Mouse (Mus musculus): ENCODE results near the gene Pold4.

The Pold4 gene

GRCm38 (mm10) chr19:4231253-4232185 lies at the start of gene Pold4:
Pold4 (plus strand) TSS chr19:4231899.
- peak; percentile 95 to 98 for DNase-seq

GRCm38 (mm10) chr19:4183689-4184088 lies 48.0 kb upstream of the Pold4 start:
- no peak for DNase-seq

- DNase-seq: peak; percentile 72 to 73
Measured at GRCm38 (mm10) chr19:4184976-4185975, 46.4 kb upstream of the Pold4 start.

- no peak for DNase-seq
Measured at GRCm38 (mm10) chr19:4187303-4187702, 44.4 kb upstream of the Pold4 start.

GRCm38 (mm10) chr19:4189051-4189620 lies 42.6 kb upstream of the Pold4 start:
- no peak for DNase-seq

DNA sequence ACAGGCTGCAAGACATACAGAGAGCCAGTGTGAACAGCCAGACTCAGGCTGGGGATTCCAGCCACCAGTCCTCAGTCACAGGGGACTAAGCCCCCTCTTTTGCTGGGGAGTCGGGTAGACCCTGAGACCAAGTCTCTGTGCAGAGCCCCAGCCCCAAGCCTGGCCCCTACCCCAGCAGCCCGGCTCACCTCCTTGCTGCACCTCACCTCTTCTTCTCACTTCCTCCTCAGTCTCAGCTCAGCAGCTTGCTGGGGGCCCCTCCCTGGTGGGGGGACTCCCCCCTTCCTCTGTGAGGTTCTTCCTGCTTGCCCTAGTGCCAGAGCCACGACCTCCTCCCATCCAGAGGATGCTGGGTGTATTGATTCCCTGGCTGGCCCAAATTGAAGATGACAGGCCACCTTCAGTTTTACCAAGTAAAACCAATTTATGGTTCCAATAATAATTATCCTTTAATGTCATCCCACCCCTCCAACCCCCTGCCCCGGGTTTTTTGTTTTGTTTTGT lies 40.8 kb upstream of the Pold4 start, which contains the start of gene Tbc1d10c:
Gene Tbc1d10c (minus strand): TSS at position 454 of the 504 bp plus-strand sequence.
- peak; percentile 83 to 88 for DNase-seq

- DNase-seq: peak; percentile 95 to 97
Measured at GRCm38 (mm10) chr19:4191528-4192250, 40.0 kb upstream of the Pold4 start, which contains the start of gene Ppp1ca. Ppp1ca (plus strand) TSS chr19:4192065.

- DNase-seq: no peak
Measured at GRCm38 (mm10) chr19:4192251-4192985, 39.3 kb upstream of the Pold4 start.

GRCm38 (mm10) chr19:4193129-4193528 lies 38.6 kb upstream of the Pold4 start:
- DNase-seq: no peak

- no peak for DNase-seq
Measured at GRCm38 (mm10) chr19:4194021-4194724, 37.5 kb upstream of the Pold4 start.

- no peak for DNase-seq
Measured at GRCm38 (mm10) chr19:4194776-4195650, 36.7 kb upstream of the Pold4 start.

DNA sequence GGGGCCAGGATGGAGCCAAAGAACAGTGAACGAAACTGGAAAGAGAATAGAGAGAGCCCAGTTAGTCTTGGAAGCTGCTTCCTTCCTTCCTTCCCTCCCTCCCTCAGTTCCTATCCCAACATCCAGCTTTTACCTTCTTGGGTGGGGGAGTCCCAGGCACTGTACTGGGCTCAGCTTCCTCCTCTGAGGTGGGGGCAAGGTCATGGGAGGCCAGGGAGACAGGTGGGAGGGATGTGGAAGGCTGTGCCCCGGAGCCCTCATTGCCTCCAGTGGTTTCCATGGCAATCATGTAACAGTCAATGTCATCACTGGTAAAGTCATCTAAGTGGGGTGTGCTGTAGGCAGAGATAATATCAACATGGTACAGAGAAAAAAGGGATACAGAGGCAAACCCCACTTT lies 35.7 kb upstream of the Pold4 start:
- DNase-seq: no peak

DNA sequence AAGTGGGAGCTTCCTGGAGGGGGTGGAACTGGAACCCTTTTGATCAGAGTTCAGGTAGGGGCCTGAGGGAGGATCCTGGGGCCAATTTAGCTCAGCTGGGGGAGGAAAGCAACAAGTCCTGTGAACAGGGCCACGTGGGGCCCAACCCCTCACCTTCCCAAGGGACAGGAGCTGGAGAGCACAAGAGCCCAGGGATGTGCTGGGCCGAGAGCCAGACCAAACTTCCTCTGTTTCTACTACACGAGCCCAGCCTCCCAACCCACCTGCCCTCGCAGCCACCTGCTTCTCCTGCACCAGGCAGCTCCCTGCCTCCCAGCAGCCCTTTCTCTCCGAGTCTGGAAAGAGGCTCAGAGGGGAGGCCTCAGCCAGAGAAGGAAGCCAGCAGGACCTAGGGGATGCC lies 35.2 kb upstream of the Pold4 start:
- no peak for DNase-seq

GRCm38 (mm10) chr19:4197180-4197579 lies 34.5 kb upstream of the Pold4 start:
- DNase-seq: no peak

DNA sequence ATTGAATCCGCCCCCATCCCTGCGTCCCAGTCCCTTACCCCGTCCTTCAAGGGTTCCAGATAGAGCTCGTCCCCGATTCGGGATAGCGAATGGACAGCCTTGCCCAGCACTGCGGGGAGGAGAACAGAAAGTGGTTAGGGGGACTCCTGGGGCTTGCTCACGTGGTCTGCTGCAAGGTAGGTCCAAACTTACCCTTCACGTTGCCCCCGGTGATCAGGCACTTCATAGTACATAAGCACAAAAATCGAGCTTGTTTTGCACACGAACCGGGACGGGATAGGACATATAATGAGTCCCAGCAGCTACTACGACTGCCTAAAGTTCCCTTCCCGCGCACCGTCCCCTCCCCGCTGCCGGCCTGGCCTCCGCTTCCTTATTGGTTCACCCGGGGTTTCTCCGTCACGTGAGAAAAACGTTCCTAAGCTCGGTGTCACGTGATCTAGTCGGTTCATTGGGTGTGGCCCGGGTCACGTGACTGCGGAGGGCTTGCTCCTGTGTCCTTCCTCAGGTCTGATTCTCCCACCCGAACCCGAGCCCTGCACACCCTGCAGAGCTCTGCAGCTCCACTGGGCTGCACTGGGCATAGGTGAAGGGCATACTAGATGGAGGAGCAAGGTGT lies 30.3 kb upstream of the Pold4 start, which contains the start of gene Rad9a:
Gene Rad9a (minus strand): TSS at position 372 of the 619 bp plus-strand sequence.
- peak; percentile 95 for DNase-seq

DNA sequence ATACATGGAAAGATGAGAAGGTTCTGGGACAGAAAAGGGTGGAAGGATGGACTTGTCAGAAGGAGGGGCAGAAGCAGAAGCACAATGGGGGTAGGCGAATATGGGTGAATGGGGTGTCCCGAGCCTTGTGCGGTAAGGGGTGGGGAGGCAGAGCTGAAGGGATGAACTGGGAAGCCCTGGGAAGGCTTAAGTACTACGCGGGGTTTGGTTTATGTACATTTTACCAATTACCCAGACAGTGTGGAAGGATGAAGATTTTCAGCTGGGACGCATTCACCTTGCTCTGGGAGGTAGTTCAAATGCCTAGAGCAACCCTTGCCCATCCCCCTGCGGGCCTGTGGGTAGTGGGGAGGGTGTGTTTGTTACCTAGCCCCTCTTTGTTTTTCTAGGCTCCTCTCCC lies 29.6 kb upstream of the Pold4 start:
- DNase-seq: no peak

DNA sequence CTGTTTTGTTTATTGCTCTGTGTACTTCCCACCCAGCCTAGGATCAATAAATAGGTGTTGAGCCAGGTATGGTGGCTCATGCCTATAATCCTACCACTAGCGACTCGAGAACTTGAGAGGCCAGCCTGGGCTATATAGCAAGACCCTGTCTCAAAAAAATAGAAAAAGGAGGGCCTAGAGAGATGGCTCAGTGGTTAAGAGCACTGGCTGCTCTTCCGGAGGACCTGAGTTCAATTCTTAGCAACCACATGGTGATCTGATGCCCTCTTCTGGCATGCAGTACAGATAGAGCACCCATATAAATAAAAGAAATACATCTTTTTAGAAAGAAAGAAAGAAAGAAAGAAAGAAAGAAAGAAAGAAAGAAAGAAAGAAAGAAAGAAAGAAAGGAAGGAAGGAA lies 28.6 kb upstream of the Pold4 start:
- DNase-seq: no peak

- DNase-seq: peak in 1 of 2 experiments; percentile 42
Measured at GRCm38 (mm10) chr19:4203604-4204326, 27.9 kb upstream of the Pold4 start.

Measured in spleen, adult 18-20 months (tissue).